Mouse (Mus musculus) ES-Bruce4 (cell line): Measurements from ENCODE around the gene Rabgap1. TPM values are rescaled to one million over a fixed set of nuclear protein-coding genes. Genes with fewer than 3 reads are reported as not detected.
A peak's percentile ranks its signal among the peaks of the same experiment; 100 is the strongest.

Experiments
- H3K27ac ChIP-seq: 2 replicates; pipeline ENCODE4 v1.5.1; 2012; ENCODE audit warnings: low read length, inconsistent platforms; ENCODE audit not compliant: insufficient read depth
- H3K27me3 ChIP-seq: 2 replicates; pipeline ENCODE4 v1.6.1; 2012; ENCODE audit warnings: mild to moderate bottlenecking, low read length, inconsistent platforms; ENCODE audit not compliant: control insufficient read depth, poor library complexity, insufficient read depth, severe bottlenecking
- H3K36me3 ChIP-seq: 2 replicates; pipeline ENCODE4 v1.6.1; 2012; ENCODE audit warnings: inconsistent platforms, mild to moderate bottlenecking, low read length, moderate library complexity; ENCODE audit not compliant: control insufficient read depth, poor library complexity, insufficient read depth, severe bottlenecking
- H3K4me1 ChIP-seq: one replicate; pipeline ENCODE4 v1.8.1; 2011; ENCODE audit warnings: low read length; ENCODE audit not compliant: control insufficient read depth, insufficient read depth
- H3K4me3 ChIP-seq: 2 replicates; pipeline ENCODE4 v1.5.1; 2011; ENCODE audit warnings: low read depth, mild to moderate bottlenecking, low read length
- H3K9ac ChIP-seq: 2 replicates; pipeline ENCODE4 v1.6.1; 2012; ENCODE audit warnings: low read depth, mild to moderate bottlenecking, inconsistent platforms; ENCODE audit not compliant: poor library complexity, severe bottlenecking
- H3K9me3 ChIP-seq: replicated peaks from 2 replicates; pipeline ENCODE4 v1.6.1; 2012; ENCODE audit warnings: mild to moderate bottlenecking, low read length, inconsistent platforms; ENCODE audit not compliant: control insufficient read depth, poor library complexity, insufficient read depth, severe bottlenecking
- CTCF ChIP-seq: IDR thresholded peaks from one replicate; pipeline ENCODE4 v1.8.1; 2011; ENCODE audit warnings: low read depth, low read length
- EP300 ChIP-seq: IDR thresholded peaks from 2 replicates; pipeline ENCODE4 v1.6.1; 2011; ENCODE audit warnings: low read depth, low read length; ENCODE audit not compliant: insufficient read depth
- POLR2A ChIP-seq: IDR thresholded peaks from one replicate; pipeline ENCODE4 v1.8.1; 2011; ENCODE audit warnings: low read length; ENCODE audit not compliant: insufficient read depth
- polyA plus RNA-seq: library from polyadenylated mRNA; stranded (reverse); fragments of >200 nt; gene quantifications from 2 replicates; pipeline ENCODE4 v1.2.4, GENCODE M21; 2011; ENCODE audit warnings: low read depth; ENCODE audit not compliant: missing spikeins, insufficient read depth, insufficient read length

Rabgap1 gene
- polyA plus RNA-seq, 1 experiment, result 72.5 TPM

GRCm38 (mm10) chr2:37430593-37431464, 12.2 kb upstream of the Rabgap1 start:
- no peaks in the 10 kb centered on the region for H3K4me1 ChIP-seq
- H3K4me3 ChIP-seq, result peak overlapping the region; percentile 99
- H3K27ac ChIP-seq, result peak overlapping the region; percentile 87
- peak overlapping the region; percentile 80 for H3K9ac ChIP-seq
- H3K9me3 ChIP-seq, result no peaks in the 10 kb centered on the region
- 0 out of 2 replicates have a peak, but pooled peaks have one; percentile 1 for TF ChIP-seq EP300
- TF ChIP-seq CTCF, result no peak
- no peak for TF ChIP-seq POLR2A
- H3K36me3 ChIP-seq, result peaks cover 11% of the 10 kb centered on the region
- no peaks in the 10 kb centered on the region for H3K27me3 ChIP-seq

- Histone ChIP-seq H3K36me3 (peaks cover 17% of the 10 kb centered on the region), H3K4me3 (peak overlapping the region; percentile 91), H3K9ac (peak overlapping the region; percentile 80), H3K9me3 (no peaks in the 10 kb centered on the region), H3K27ac (peak overlapping the region; percentile 97), H3K4me1 (no peaks in the 10 kb centered on the region), H3K27me3 (no peaks in the 10 kb centered on the region)
- TF ChIP-seq EP300, result no peak
- TF ChIP-seq CTCF, result no peak
- TF ChIP-seq POLR2A, result no peak
Observed at GRCm38 (mm10) chr2:37431609-37432008, 11.5 kb upstream of the Rabgap1 start.

- Histone ChIP-seq H3K4me1 (no peaks in the 10 kb centered on the region), H3K9ac (peak overlapping the region; percentile 90), H3K9me3 (no peaks in the 10 kb centered on the region), H3K27me3 (no peaks in the 10 kb centered on the region), H3K4me3 (peak overlapping the region; percentile 93), H3K36me3 (0 out of 2 replicates have a peak, but pooled peaks cover 3% of the 10 kb centered on the region), H3K27ac (peak overlapping the region; percentile 51)
- TF ChIP-seq POLR2A (peak; percentile 90), CTCF (no peak), EP300 (no peak)
Observed at GRCm38 (mm10) chr2:37451667-37452375, 8.7 kb downstream of the Rabgap1 start.

- Histone ChIP-seq H3K27ac (peak overlapping the region; percentile 41), H3K9ac (peak overlapping the region; percentile 90), H3K36me3 (0 out of 2 replicates have a peak, but pooled peaks cover 1% of the 10 kb centered on the region), H3K9me3 (no peaks in the 10 kb centered on the region), H3K27me3 (no peaks in the 10 kb centered on the region), H3K4me1 (no peaks in the 10 kb centered on the region), H3K4me3 (peak overlapping the region; percentile 93)
- no peak for TF ChIP-seq EP300
- no peak for TF ChIP-seq POLR2A
- no peak for TF ChIP-seq CTCF
Observed at GRCm38 (mm10) chr2:37452376-37452760, 9.3 kb downstream of the Rabgap1 start.

GRCm38 (mm10) chr2:37460707-37461106, 17.6 kb downstream of the Rabgap1 start:
- Histone ChIP-seq H3K4me3 (no peak overlapping the region), H3K36me3 (no peaks in the 10 kb centered on the region), H3K27me3 (no peaks in the 10 kb centered on the region), H3K27ac (no peak overlapping the region), H3K9me3 (no peaks in the 10 kb centered on the region), H3K4me1 (no peaks in the 10 kb centered on the region), H3K9ac (no peak overlapping the region)
- TF ChIP-seq EP300 (no peak), CTCF (no peak), POLR2A (no peak)

- no peak for TF ChIP-seq POLR2A
- TF ChIP-seq EP300, result no peak
- no peak for TF ChIP-seq CTCF
- Histone ChIP-seq H3K4me1 (no peaks in the 10 kb centered on the region), H3K4me3 (no peak overlapping the region), H3K36me3 (peaks cover 5% of the 10 kb centered on the region; the same call in 1 of the 2 replicates), H3K27me3 (no peaks in the 10 kb centered on the region), H3K27ac (no peak overlapping the region), H3K9me3 (no peaks in the 10 kb centered on the region), H3K9ac (no peak overlapping the region)
Observed at GRCm38 (mm10) chr2:37466266-37466665, 23.2 kb downstream of the Rabgap1 start.
